Mouse (Mus musculus) CH12.LX (cell line): Measurements from ENCODE around the gene Pum1. TPM values are rescaled to one million over a fixed set of nuclear protein-coding genes. Genes with fewer than 3 reads are reported as not detected.

Source experiments
- DNase-seq: peaks from one replicate; pipeline ENCODE4 v3.0.0-alpha.2; 2013; ENCODE audit errors: extremely low read depth
- H3K27ac ChIP-seq: 2 replicates; pipeline ENCODE4 v1.5.1; 2012; ENCODE audit warnings: low read depth, mild to moderate bottlenecking, control low read depth, moderate library complexity; ENCODE audit not compliant: insufficient read depth
- H3K27me3 ChIP-seq: replicated peaks from 2 replicates; pipeline ENCODE3; 2012; ENCODE audit warnings: inconsistent platforms
- H3K36me3 ChIP-seq, 2 experiments: replicated peaks in 1 of 2; 2 replicates each; pipeline versions ENCODE3 to v1.6.1; 2012; ENCODE audit warnings: inconsistent platforms in 1 of 2, low read length in 1 of 2, mild to moderate bottlenecking in 1 of 2, mixed read lengths in 1 of 2, moderate library complexity in 1 of 2; ENCODE audit not compliant: control insufficient read depth in 1 of 2, insufficient read depth in 1 of 2
- H3K4me1 ChIP-seq, 2 experiments: 2 replicates each; pipeline ENCODE4 v1.6.1; 2012; ENCODE audit warnings: inconsistent platforms in 1 of 2, moderate library complexity in 1 of 2; ENCODE audit not compliant: insufficient read depth in 2 of 2, control insufficient read depth in 1 of 2
- H3K4me2 ChIP-seq: 2 replicates; pipeline ENCODE4 v1.6.1; 2012; ENCODE audit warnings: low read depth, mild to moderate bottlenecking, control low read depth; ENCODE audit not compliant: poor library complexity, insufficient read depth, severe bottlenecking
- H3K4me3 ChIP-seq, 3 experiments: fragments of 150-350 bp in 1 of 3; sonication (generic) in 1 of 3; replicated peaks in 1 of 3; 2 replicates each; pipeline versions ENCODE3 to v1.5.1; 2011 to 2012; ENCODE audit warnings: low read depth in 2 of 3, low read length in 2 of 3, mild to moderate bottlenecking in 2 of 3, moderate library complexity in 2 of 3, control low read depth in 1 of 3, improper control_type of control experiment in 1 of 3, inconsistent platforms in 1 of 3, mixed read lengths in 1 of 3; ENCODE audit not compliant: poor library complexity in 1 of 3
- H3K79me2 ChIP-seq: replicated peaks from 2 replicates; pipeline ENCODE4 v1.6.1; 2012; ENCODE audit warnings: mild to moderate bottlenecking, moderate library complexity; ENCODE audit not compliant: control insufficient read depth, poor library complexity, insufficient read depth, severe bottlenecking; ENCODE audit errors: extremely low read depth
- H3K9ac ChIP-seq: 2 replicates; pipeline ENCODE4 v1.6.1; 2012; ENCODE audit warnings: low read depth, mild to moderate bottlenecking, control low read depth, moderate library complexity; ENCODE audit not compliant: insufficient read depth
- H3K9me3 ChIP-seq: replicated peaks from 2 replicates; pipeline ENCODE3; 2012; ENCODE audit warnings: low read length, inconsistent platforms, mixed read lengths
- BHLHE40 ChIP-seq: IDR thresholded peaks from 2 replicates; pipeline ENCODE4 v1.6.1; 2011; ENCODE audit warnings: mild to moderate bottlenecking, low read depth, low read length, improper control_type of control experiment
- CTCF ChIP-seq, 2 experiments: IDR thresholded peaks in 1 of 2; conservative IDR thresholded peaks in 1 of 2; 2 replicates each; pipeline ENCODE4 v1.5.1; 2011 to 2012; ENCODE audit warnings: low read depth in 2 of 2, low read length in 2 of 2, improper control_type of control experiment in 1 of 2, inconsistent platforms in 1 of 2, mild to moderate bottlenecking in 1 of 2, moderate library complexity in 1 of 2
- E2F4 ChIP-seq: IDR thresholded peaks from 2 replicates; pipeline ENCODE4 v1.6.1; 2011; ENCODE audit warnings: low read depth, low read length, improper control_type of control experiment; ENCODE audit not compliant: insufficient replicate concordance
- HCFC1 ChIP-seq: IDR thresholded peaks from 2 replicates; pipeline ENCODE4 v1.6.1; 2012; ENCODE audit warnings: low read depth, mild to moderate bottlenecking, inconsistent platforms, low read length, improper control_type of control experiment
- IRF4 ChIP-seq: IDR thresholded peaks from 2 replicates; pipeline ENCODE4 v1.6.1; 2014; ENCODE audit warnings: low read depth, mild to moderate bottlenecking, inconsistent platforms, low read length, improper control_type of control experiment
- MEF2A ChIP-seq: IDR thresholded peaks from 2 replicates; pipeline ENCODE4 v1.6.1; 2014; ENCODE audit warnings: low read depth, mild to moderate bottlenecking, inconsistent platforms, low read length, improper control_type of control experiment, borderline replicate concordance
- MYC ChIP-seq: IDR thresholded peaks from 2 replicates; pipeline ENCODE4 v1.6.1; 2011; ENCODE audit warnings: low read depth, mild to moderate bottlenecking, improper control_type of control experiment, low read length
- NELFE ChIP-seq: IDR thresholded peaks from 2 replicates; pipeline ENCODE4 v1.6.1; 2011; ENCODE audit warnings: low read depth, low read length, improper control_type of control experiment
- PAX5 ChIP-seq: IDR thresholded peaks from 2 replicates; pipeline ENCODE4 v1.6.1; 2012; ENCODE audit warnings: low read length, inconsistent platforms, mixed read lengths
- POLR2AphosphoS2 ChIP-seq: IDR thresholded peaks from 2 replicates; pipeline ENCODE4 v1.6.1; 2011; ENCODE audit warnings: low read depth, low read length, improper control_type of control experiment
- SMC3 ChIP-seq: IDR thresholded peaks from 2 replicates; pipeline ENCODE4 v1.6.1; 2011; ENCODE audit warnings: low read depth, low read length, improper control_type of control experiment
- TCF12 ChIP-seq: IDR thresholded peaks from 2 replicates; pipeline ENCODE4 v1.6.1; 2014; ENCODE audit warnings: low read depth, mild to moderate bottlenecking, inconsistent platforms, low read length, improper control_type of control experiment
- UBTF ChIP-seq: IDR thresholded peaks from 2 replicates; pipeline ENCODE4 v1.6.1; 2012; ENCODE audit warnings: low read depth, mild to moderate bottlenecking, inconsistent platforms, low read length, improper control_type of control experiment, moderate library complexity
- USF1 ChIP-seq: IDR thresholded peaks from 2 replicates; pipeline ENCODE4 v1.6.1; 2014; ENCODE audit warnings: low read depth, mild to moderate bottlenecking, inconsistent platforms, low read length, improper control_type of control experiment
- ZC3H11A ChIP-seq: IDR thresholded peaks from 2 replicates; pipeline ENCODE4 v1.6.1; 2012; ENCODE audit warnings: low read depth, mild to moderate bottlenecking, inconsistent platforms, low read length, improper control_type of control experiment
- ZKSCAN1 ChIP-seq: IDR thresholded peaks from 2 replicates; pipeline ENCODE4 v1.6.1; 2012; ENCODE audit warnings: low read depth, inconsistent platforms, low read length, improper control_type of control experiment, borderline replicate concordance
- ZMIZ1 ChIP-seq: IDR thresholded peaks from 2 replicates; pipeline ENCODE4 v1.6.1; 2012; ENCODE audit warnings: low read depth, mild to moderate bottlenecking, inconsistent platforms, low read length, improper control_type of control experiment
- dilution Hi-C: fragments of 300-500 bp; cut with MboI; formaldehyde crosslinking; loops from 2 replicates; pipeline ENCODE4 v1.14.3; 2020; ENCODE audit warnings: low sequenced_read_pairs; ENCODE audit not compliant: extremely low pct_unique_long_range_greater_than_20kb, extremely low pct_ligation_motif_present
- in situ Hi-C: fragments of 300-500 bp; cut with MboI; formaldehyde crosslinking; loops from 3 replicates; pipeline ENCODE4 v1.14.3; 2019; ENCODE audit warnings: low sequenced_read_pairs, low pct_ligation_motif_present, low pct_unique_long_range_greater_than_20kb, mixed read lengths
- polyA plus RNA-seq: library from polyadenylated mRNA; unstranded; fragments of >175 nt; gene quantifications from 2 replicates; pipeline ENCODE4 v1.2.1, GENCODE M21; 2012; ENCODE audit warnings: low read depth; ENCODE audit not compliant: insufficient read length
- total RNA-seq, 2 experiments: library from RNA; depleted of rRNA; stranded (reverse); fragments of 300-350 nt in 1 of 2; fragments of >200 nt in 1 of 2; gene quantifications; 2 replicates each; pipeline ENCODE4 v1.2.3; 2012 to 2014

Pum1 gene
- total and polyA plus RNA-seq, 3 experiments, result 17.1 to 41.0 (median 38.0) TPM

GRCm38 (mm10) chr4:130706215-130707000 lies 43.3 kb downstream of the Pum1 start:
- H3K79me2 ChIP-seq, result peaks cover 96% of the 10 kb centered on the region
- H3K9me3 ChIP-seq, result no peaks in the 10 kb centered on the region
- TF ChIP-seq SMC3, result no peak
- no peak for TF ChIP-seq TCF12
- no peak for TF ChIP-seq MYC
- no peak for TF ChIP-seq ZC3H11A
- TF ChIP-seq CTCF (conservative IDR thresholded peaks at IDR 0.05 in 1 of 2, IDR thresholded peaks at IDR 0.05 in 1 of 2; ENCODE audit: low read depth in 2 of 2, low read length in 2 of 2), result no peak
- TF ChIP-seq E2F4, result no peak
- TF ChIP-seq IRF4, result no peak
- no peak for TF ChIP-seq ZMIZ1
- no peak for TF ChIP-seq USF1
- TF ChIP-seq MEF2A, result no peak
- no peak for TF ChIP-seq PAX5
- TF ChIP-seq NELFE, result no peak
- in situ Hi-C loops, result no loop called here
- no peak overlapping the region for H3K4me3 ChIP-seq
- peaks cover 4 to 12% of the 10 kb centered on the region in 2 experiments; a peak in 1 of 4 replicates for H3K4me1 ChIP-seq
- H3K27me3 ChIP-seq, result no peaks in the 10 kb centered on the region
- H3K9ac ChIP-seq, result no peak overlapping the region
- H3K27ac ChIP-seq, result no peak overlapping the region
- DNase-seq, result no peak
- H3K4me2 ChIP-seq, result no peak overlapping the region
- dilution Hi-C loops, result no loop called here
- H3K36me3 ChIP-seq, result peaks cover 54 to 92% of the 10 kb centered on the region in 2 experiments

GRCm38 (mm10) chr4:130711353-130711848 lies 48.3 kb downstream of the Pum1 start:
- H3K36me3 ChIP-seq, result peaks cover 29 to 82% of the 10 kb centered on the region in 2 experiments
- H3K79me2 ChIP-seq, result peaks cover 93% of the 10 kb centered on the region
- no peaks in the 10 kb centered on the region for H3K9me3 ChIP-seq
- no peak overlapping the region for H3K4me3 ChIP-seq
- TF ChIP-seq UBTF (no peak), HCFC1 (no peak), MEF2A (no peak), PAX5 (no peak), POLR2AphosphoS2 (no peak), ZKSCAN1 (no peak), BHLHE40 (no peak), ZC3H11A (no peak)
- TF ChIP-seq, all 38 proteins: peak for 0
- Histone ChIP-seq H3K4me1 (peaks cover 4 to 47% of the 10 kb centered on the region in 2 experiments; a peak in 3 of 4 replicates), H3K27ac (no peak overlapping the region), H3K4me2 (no peak overlapping the region), H3K27me3 (no peaks in the 10 kb centered on the region), H3K9ac (no peak overlapping the region)
- in situ Hi-C loops (no loop called here), dilution Hi-C loops (no loop called here)
- no peak for DNase-seq
